Mouse (Mus musculus): ENCODE data around the gene Serpina3c. TPM values are rescaled to one million over a fixed set of nuclear protein-coding genes. Genes with fewer than 3 reads are reported as not detected.

Serpina3c gene
- 0.08 TPM in 1 of 2 replicates, not detected in the other for polyA plus RNA-seq (2015; fragmentation: Nextera tagmentation; extraction: Ambion mirVana)

DNA sequence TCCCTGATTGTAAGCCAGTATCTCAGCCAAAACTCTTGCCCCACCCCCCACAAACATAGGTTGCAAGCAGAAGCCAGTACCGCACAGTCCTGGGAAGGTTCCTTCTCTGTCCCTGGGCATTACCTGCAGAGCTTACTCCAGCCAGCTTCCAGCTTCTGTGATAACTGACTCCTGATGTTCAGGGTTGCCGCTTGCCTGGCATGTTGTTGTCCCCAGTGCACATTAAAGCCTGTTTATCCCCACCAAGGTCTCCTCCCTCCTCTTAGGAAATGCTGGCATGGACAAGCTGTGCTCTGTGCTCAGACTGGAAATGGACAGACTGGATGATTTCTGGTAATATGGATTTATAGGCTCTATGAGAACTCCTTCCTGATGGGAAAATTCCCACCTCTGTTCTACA lies at the start of gene Serpina3c:
Gene Serpina3c (minus strand): TSS at position 215 of the 400 bp plus-strand sequence.
- no peak for TF ChIP-seq CTCF (IDR thresholded peaks at IDR 0.05; ENCODE audit: low read depth)
- Histone ChIP-seq H3K4me2 (ENCODE audit: low read length) (no peak within 1 kb of the TSS), H3K4me3 (replicated peaks; ENCODE audit: low read depth, low read length) (no peak within 1 kb of the TSS), H3K27me3 (ENCODE audit: insufficient read depth, low read length) (no peaks in the 10 kb centered on the region), H3K9ac (ENCODE audit: low read depth, low read length) (no peak within 1 kb of the TSS), H3K4me1 (replicated peaks; ENCODE audit: insufficient read depth, low read length) (no peaks in the 10 kb centered on the region), H3K9me3 (replicated peaks; ENCODE audit: low read length) (no peaks in the 10 kb centered on the region), H3K36me3 (ENCODE audit: insufficient read depth, low read length) (no peaks in the 10 kb centered on the region), H3K27ac (no peak within 1 kb of the TSS)
- ATAC-seq (replicated peaks; ENCODE audit: low FRiP score, low read depth): no peak
- WGBS: 78% methylated on average over 2 of the region's 2 CpGs
- DNase-seq (ENCODE audit: low spot score): no peak

DNA sequence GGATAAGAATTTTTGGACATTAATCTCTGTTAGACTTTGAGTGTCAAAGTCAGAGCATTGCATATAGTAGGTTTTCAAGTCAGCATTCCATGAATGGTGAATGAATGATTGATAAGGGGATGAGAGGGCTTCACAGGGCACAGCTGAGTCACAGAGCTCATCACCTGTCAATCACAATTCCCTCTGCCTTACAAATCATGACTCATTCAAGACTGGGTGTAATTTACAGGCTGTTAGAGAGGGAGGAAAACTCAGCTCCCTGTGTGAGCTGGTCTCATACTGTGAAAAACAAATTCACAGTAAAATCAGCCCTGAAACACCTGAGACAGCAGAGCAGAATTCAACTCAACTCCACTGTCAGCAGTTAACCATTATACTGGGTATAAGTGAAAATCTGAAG lies 37.2 kb upstream of the Serpina3c start:
- no peak for DNase-seq (ENCODE audit: low spot score)
- TF ChIP-seq CTCF (IDR thresholded peaks at IDR 0.05; ENCODE audit: low read depth): no peak
- no peaks in the 10 kb centered on the region for H3K4me1 ChIP-seq (replicated peaks; ENCODE audit: insufficient read depth, low read length)
- no peak overlapping the region for H3K9ac ChIP-seq (ENCODE audit: low read depth, low read length)
- no peak overlapping the region for H3K4me2 ChIP-seq (ENCODE audit: low read length)
- no peak overlapping the region for H3K4me3 ChIP-seq (replicated peaks; ENCODE audit: low read depth, low read length)
- no peaks in the 10 kb centered on the region for H3K27me3 ChIP-seq (ENCODE audit: insufficient read depth, low read length)
- no peaks in the 10 kb centered on the region for H3K9me3 ChIP-seq (replicated peaks; ENCODE audit: low read length)
- H3K36me3 ChIP-seq (ENCODE audit: insufficient read depth, low read length): no peaks in the 10 kb centered on the region
- ATAC-seq (replicated peaks; ENCODE audit: low FRiP score, low read depth): no peak
- no peak overlapping the region for H3K27ac ChIP-seq

DNA sequence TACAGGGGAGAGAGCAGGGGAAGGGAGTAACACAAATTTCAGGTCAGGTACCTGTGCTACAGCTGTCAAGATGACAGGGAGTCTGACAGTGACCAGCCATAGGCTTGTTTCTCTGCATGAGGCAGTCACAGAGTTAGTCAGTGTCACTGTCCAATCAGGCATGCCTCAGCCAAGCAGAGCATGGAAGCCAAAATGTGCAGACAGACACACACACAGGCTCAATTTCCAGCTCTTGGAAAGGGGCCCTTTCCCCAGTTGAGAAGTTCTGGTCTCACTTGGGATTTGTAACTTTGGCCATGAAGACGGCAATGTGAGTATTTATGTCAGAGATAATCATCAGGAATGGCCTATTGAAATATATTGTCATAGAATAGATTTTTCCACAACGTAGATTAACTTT lies 35.6 kb upstream of the Serpina3c start:
- Histone ChIP-seq H3K27me3 (ENCODE audit: insufficient read depth, low read length) (no peaks in the 10 kb centered on the region), H3K9ac (ENCODE audit: low read depth, low read length) (no peak overlapping the region), H3K36me3 (ENCODE audit: insufficient read depth, low read length) (no peaks in the 10 kb centered on the region), H3K9me3 (replicated peaks; ENCODE audit: low read length) (no peaks in the 10 kb centered on the region), H3K4me2 (ENCODE audit: low read length) (no peak overlapping the region), H3K4me1 (replicated peaks; ENCODE audit: insufficient read depth, low read length) (no peaks in the 10 kb centered on the region), H3K4me3 (replicated peaks; ENCODE audit: low read depth, low read length) (no peak overlapping the region), H3K27ac (no peak overlapping the region)
- TF ChIP-seq CTCF (IDR thresholded peaks at IDR 0.05; ENCODE audit: low read depth): no peak
- WGBS: 75% methylated on average over 2 of the region's 2 CpGs
- ATAC-seq (replicated peaks; ENCODE audit: low FRiP score, low read depth) (no peak), DNase-seq (ENCODE audit: low spot score) (no peak)

DNA sequence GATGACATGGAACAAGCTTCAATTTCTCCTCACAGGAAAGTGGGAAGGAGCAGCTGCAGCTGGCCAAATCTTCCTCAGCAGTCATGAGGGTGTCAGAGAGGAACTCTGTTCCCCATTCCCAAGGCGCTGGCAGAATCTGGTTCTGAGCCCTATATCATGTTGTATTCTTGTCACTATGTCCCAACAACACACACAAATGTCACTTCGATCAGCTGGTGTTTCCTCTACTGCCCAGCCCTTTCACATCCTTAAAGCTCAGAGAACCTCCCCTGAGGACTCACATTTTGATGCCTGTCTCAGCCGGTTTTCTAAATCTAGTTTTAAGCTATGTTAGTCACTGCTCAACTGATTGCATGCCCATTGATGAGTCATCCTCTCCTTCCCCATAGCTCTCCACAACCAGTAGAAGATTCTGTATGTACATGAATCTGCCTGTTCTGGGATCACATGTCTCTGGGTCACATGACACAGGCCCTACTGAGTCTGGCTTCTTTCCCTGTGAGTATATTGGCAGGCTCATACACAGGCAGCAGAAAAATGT lies 32.4 kb upstream of the Serpina3c start:
- no peak for TF ChIP-seq CTCF (IDR thresholded peaks at IDR 0.05; ENCODE audit: low read depth)
- 77% methylated on average over 3 of the region's 3 CpGs for WGBS

DNA sequence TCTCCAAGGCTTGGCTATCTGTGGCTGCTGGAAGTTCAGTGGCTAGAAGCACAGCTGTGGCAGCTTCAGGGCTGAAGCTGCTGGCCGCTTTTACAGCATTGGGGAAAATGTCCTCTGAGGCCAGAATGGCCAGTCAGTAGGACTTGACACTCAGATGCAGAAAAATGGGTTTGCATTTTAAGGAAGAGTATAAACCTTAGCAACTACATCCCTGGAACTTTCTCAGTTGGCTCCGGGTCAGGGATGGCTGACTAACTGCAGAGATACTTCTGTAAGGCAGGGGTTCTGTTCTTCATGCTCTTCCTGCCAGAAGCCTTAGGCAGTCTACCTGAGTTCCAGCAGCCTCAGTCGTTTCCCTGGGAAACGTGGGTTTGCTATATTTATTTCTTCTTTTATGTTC lies 31.4 kb upstream of the Serpina3c start:
- ATAC-seq (replicated peaks; ENCODE audit: low FRiP score, low read depth) (no peak), DNase-seq (ENCODE audit: low spot score) (no peak)
- no peaks in the 10 kb centered on the region for H3K36me3 ChIP-seq (ENCODE audit: insufficient read depth, low read length)
- no peak for TF ChIP-seq CTCF (IDR thresholded peaks at IDR 0.05; ENCODE audit: low read depth)
- H3K4me1 ChIP-seq (replicated peaks; ENCODE audit: insufficient read depth, low read length): no peaks in the 10 kb centered on the region
- 78% methylated on average over 4 of the region's 4 CpGs for WGBS
- no peak overlapping the region for H3K4me3 ChIP-seq (replicated peaks; ENCODE audit: low read depth, low read length)
- H3K27me3 ChIP-seq (ENCODE audit: insufficient read depth, low read length): no peaks in the 10 kb centered on the region
- H3K27ac ChIP-seq: no peak overlapping the region
- no peak overlapping the region for H3K9ac ChIP-seq (ENCODE audit: low read depth, low read length)
- no peaks in the 10 kb centered on the region for H3K9me3 ChIP-seq (replicated peaks; ENCODE audit: low read length)
- no peak overlapping the region for H3K4me2 ChIP-seq (ENCODE audit: low read length)

More for the DNA sequence above, 32.4 kb upstream of the Serpina3c start:
- Histone ChIP-seq H3K9me3 (replicated peaks; ENCODE audit: low read length) (no peaks in the 10 kb centered on the region), H3K4me1 (replicated peaks; ENCODE audit: insufficient read depth, low read length) (no peaks in the 10 kb centered on the region), H3K27ac (no peak overlapping the region), H3K4me3 (replicated peaks; ENCODE audit: low read depth, low read length) (no peak overlapping the region), H3K4me2 (ENCODE audit: low read length) (no peak overlapping the region), H3K36me3 (ENCODE audit: insufficient read depth, low read length) (no peaks in the 10 kb centered on the region), H3K27me3 (ENCODE audit: insufficient read depth, low read length) (no peaks in the 10 kb centered on the region), H3K9ac (ENCODE audit: low read depth, low read length) (no peak overlapping the region)
- no peak for DNase-seq (ENCODE audit: low spot score)
- ATAC-seq (replicated peaks; ENCODE audit: low FRiP score, low read depth): no peak

DNA sequence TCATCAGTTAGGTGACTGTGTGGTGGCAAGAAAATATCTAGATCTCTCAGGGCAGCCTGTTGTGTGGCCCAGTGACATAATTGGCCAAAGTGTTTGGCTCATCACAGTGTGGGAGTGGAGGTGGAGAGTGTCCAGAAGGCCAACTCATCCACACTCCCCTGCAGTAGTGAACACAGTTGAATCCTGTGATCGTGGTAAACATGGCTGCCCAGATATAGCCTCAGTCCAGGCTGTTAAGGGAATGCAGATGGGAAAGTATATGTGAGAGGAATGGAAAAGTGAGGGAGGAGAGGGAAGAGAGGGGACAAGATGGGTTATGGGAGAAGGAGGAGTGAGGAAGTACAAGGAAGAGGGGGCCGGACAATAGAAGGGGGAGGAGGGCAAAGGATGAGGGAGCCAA lies 25.3 kb upstream of the Serpina3c start:
- Histone ChIP-seq H3K4me3 (replicated peaks; ENCODE audit: low read depth, low read length) (no peak overlapping the region), H3K9me3 (replicated peaks; ENCODE audit: low read length) (no peaks in the 10 kb centered on the region), H3K36me3 (ENCODE audit: insufficient read depth, low read length) (no peaks in the 10 kb centered on the region), H3K27me3 (ENCODE audit: insufficient read depth, low read length) (no peaks in the 10 kb centered on the region), H3K4me2 (ENCODE audit: low read length) (no peak overlapping the region), H3K4me1 (replicated peaks; ENCODE audit: insufficient read depth, low read length) (no peaks in the 10 kb centered on the region), H3K9ac (ENCODE audit: low read depth, low read length) (no peak overlapping the region), H3K27ac (no peak overlapping the region)
- 66% methylated on average over 2 of the region's 2 CpGs for WGBS
- no peak for TF ChIP-seq CTCF (IDR thresholded peaks at IDR 0.05; ENCODE audit: low read depth)
- no peak for DNase-seq (ENCODE audit: low spot score)
- no peak for ATAC-seq (replicated peaks; ENCODE audit: low FRiP score, low read depth)

DNA sequence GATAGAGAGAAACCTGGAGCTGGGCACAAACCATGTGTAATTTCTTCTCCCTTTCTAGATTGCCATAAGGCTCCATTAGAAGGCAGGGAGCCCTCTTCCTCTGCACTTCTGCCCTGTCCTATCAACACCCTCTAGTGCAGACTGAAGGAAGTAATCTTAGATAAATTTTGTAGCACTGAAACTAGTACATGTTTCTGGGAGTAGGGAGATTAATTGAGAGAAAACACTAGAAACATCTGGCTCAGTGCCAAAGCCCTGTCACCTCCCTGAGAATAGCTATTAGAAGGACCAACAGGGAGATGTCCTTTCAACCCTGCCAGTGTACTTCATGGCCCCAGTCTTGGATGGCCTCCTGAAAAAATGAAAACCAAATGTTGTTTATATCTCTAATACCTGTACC lies 24.9 kb upstream of the Serpina3c start:
- no peak overlapping the region for H3K4me2 ChIP-seq (ENCODE audit: low read length)
- H3K9ac ChIP-seq (ENCODE audit: low read depth, low read length): no peak overlapping the region
- peak; percentile 7 for DNase-seq (ENCODE audit: low spot score)
- no peaks in the 10 kb centered on the region for H3K4me1 ChIP-seq (replicated peaks; ENCODE audit: insufficient read depth, low read length)
- no peak for ATAC-seq (replicated peaks; ENCODE audit: low FRiP score, low read depth)
- no peaks in the 10 kb centered on the region for H3K27me3 ChIP-seq (ENCODE audit: insufficient read depth, low read length)
- no peak overlapping the region for H3K4me3 ChIP-seq (replicated peaks; ENCODE audit: low read depth, low read length)
- no peak for TF ChIP-seq CTCF (IDR thresholded peaks at IDR 0.05; ENCODE audit: low read depth)
- no peaks in the 10 kb centered on the region for H3K9me3 ChIP-seq (replicated peaks; ENCODE audit: low read length)
- H3K36me3 ChIP-seq (ENCODE audit: insufficient read depth, low read length): no peaks in the 10 kb centered on the region
- no peak overlapping the region for H3K27ac ChIP-seq

All from kidney, postnatal 0 days (tissue).